Mouse (Mus musculus): ENCODE results near the gene Gm13103. TPM values are rescaled to one million over a fixed set of nuclear protein-coding genes. Genes with fewer than 3 reads are reported as not detected.
"Not testable (repeated sequence)": the region's sequence is repeated elsewhere in the genome, so short reads cannot be mapped to it uniquely, and the experiment has no call there.

Gm13103 gene
- polyA plus RNA-seq (2015; fragmentation: Nextera tagmentation; extraction: Ambion mirVana), result not detected in 2 replicates

- not testable (repeated sequence) for H3K27ac ChIP-seq; ATAC-seq (ENCODE audit: borderline replicate concordance, extremely low read depth, low FRiP score, low TSS enrichment); H3K9ac ChIP-seq; H3K4me2 ChIP-seq; H3K4me3 ChIP-seq; H3K36me3 ChIP-seq; H3K27me3 ChIP-seq; H3K9me3 ChIP-seq; H3K4me1 ChIP-seq
Observed at GRCm38 (mm10) chr4:143846197-143846596, at the start of gene Gm13103. Gm13103 (plus strand) TSS chr4:143846497.

- no peaks in the 10 kb centered on the region for H3K4me1 ChIP-seq
- ATAC-seq (ENCODE audit: borderline replicate concordance, extremely low read depth, low FRiP score, low TSS enrichment), result no peak
- H3K9ac ChIP-seq, result no peak within 1 kb of the TSS
- no peak within 1 kb of the TSS for H3K27ac ChIP-seq
- 77% methylated on average over 2 of the region's 2 CpGs for WGBS
- H3K4me3 ChIP-seq, result no peak within 1 kb of the TSS
- no peaks in the 10 kb centered on the region for H3K36me3 ChIP-seq
- H3K9me3 ChIP-seq, result 0 out of 2 replicates have a peak, but pooled peaks cover 4% of the 10 kb centered on the region
- H3K27me3 ChIP-seq, result no peaks in the 10 kb centered on the region
- no peak within 1 kb of the TSS for H3K4me2 ChIP-seq
Observed at GRCm38 (mm10) chr4:143815993-143816392, 30.3 kb upstream of the Gm13103 start, which contains the start of gene Gm13084. Gm13084 (minus strand) TSS chr4:143816093.

- not testable (repeated sequence) for ATAC-seq (ENCODE audit: borderline replicate concordance, extremely low read depth, low FRiP score, low TSS enrichment)
Observed at GRCm38 (mm10) chr4:143882371-143882770, 36.1 kb downstream of the Gm13103 start.

GRCm38 (mm10) chr4:143894406-143894805 is 48.1 kb downstream of the Gm13103 start:
- not testable (repeated sequence) for H3K27ac ChIP-seq; H3K9ac ChIP-seq; H3K36me3 ChIP-seq; H3K4me3 ChIP-seq; H3K4me2 ChIP-seq; H3K9me3 ChIP-seq; H3K27me3 ChIP-seq; H3K4me1 ChIP-seq; ATAC-seq (ENCODE audit: borderline replicate concordance, extremely low read depth, low FRiP score, low TSS enrichment)
- WGBS, result 80% methylated on average over 3 of the region's 3 CpGs

More at GRCm38 (mm10) chr4:143882371-143882770, 36.1 kb downstream of the Gm13103 start:
- not testable (repeated sequence) for H3K9me3 ChIP-seq, H3K27me3 ChIP-seq, H3K9ac ChIP-seq, H3K4me2 ChIP-seq, H3K36me3 ChIP-seq, H3K4me1 ChIP-seq, H3K4me3 ChIP-seq, H3K27ac ChIP-seq
- 81% methylated on average over 1 of the region's 1 CpGs for WGBS

- not testable (repeated sequence) for ATAC-seq (ENCODE audit: borderline replicate concordance, extremely low read depth, low FRiP score, low TSS enrichment); H3K4me1 ChIP-seq; H3K36me3 ChIP-seq; H3K9ac ChIP-seq; H3K4me3 ChIP-seq; H3K27me3 ChIP-seq; H3K27ac ChIP-seq; H3K9me3 ChIP-seq; H3K4me2 ChIP-seq
- 85% methylated on average over 1 of the region's 1 CpGs for WGBS
Observed at GRCm38 (mm10) chr4:143900280-143900679, 54.0 kb downstream of the Gm13103 start, which contains the start of gene Pramef6. Pramef6 (minus strand) TSS chr4:143900380.

Other genes with a start within 250 kb of the Gm13103 start
- not detected in 2 replicates for gene Gm13083, start 231.5 kb upstream of the Gm13103 start, polyA plus RNA-seq (2015; fragmentation: Nextera tagmentation; extraction: Ambion mirVana)
- not detected in 2 replicates for gene Gm13088, start 189.3 kb upstream of the Gm13103 start, polyA plus RNA-seq (2015; fragmentation: Nextera tagmentation; extraction: Ambion mirVana)
- not detected in 2 replicates for gene Gm13089, start 143.8 kb upstream of the Gm13103 start, polyA plus RNA-seq (2015; fragmentation: Nextera tagmentation; extraction: Ambion mirVana)
- not detected in 2 replicates for gene Gm13078, start 127.0 kb upstream of the Gm13103 start, polyA plus RNA-seq (2015; fragmentation: Nextera tagmentation; extraction: Ambion mirVana)
- not detected in 2 replicates for gene Gm13023, start 57.1 kb upstream of the Gm13103 start, polyA plus RNA-seq (2015; fragmentation: Nextera tagmentation; extraction: Ambion mirVana)
- not detected in 2 replicates for gene Gm13084, start 30.4 kb upstream of the Gm13103 start, polyA plus RNA-seq (2015; fragmentation: Nextera tagmentation; extraction: Ambion mirVana)
- gene Pramef6, start 53.9 kb downstream of the Gm13103 start, polyA plus RNA-seq (2015; fragmentation: Nextera tagmentation; extraction: Ambion mirVana), result not detected in 2 replicates
- gene Pramef25, start 104.5 kb downstream of the Gm13103 start, polyA plus RNA-seq (2015; fragmentation: Nextera tagmentation; extraction: Ambion mirVana), result not detected in 2 replicates
- not detected in 2 replicates for gene Gm13101, start 120.5 kb downstream of the Gm13103 start, polyA plus RNA-seq (2015; fragmentation: Nextera tagmentation; extraction: Ambion mirVana)
- not detected in 2 replicates for gene Pramef17, start 147.9 kb downstream of the Gm13103 start, polyA plus RNA-seq (2015; fragmentation: Nextera tagmentation; extraction: Ambion mirVana)
- not detected in 2 replicates for gene Pramel4, start 212.6 kb downstream of the Gm13103 start, polyA plus RNA-seq (2015; fragmentation: Nextera tagmentation; extraction: Ambion mirVana)